In the genomic region with DNA sequence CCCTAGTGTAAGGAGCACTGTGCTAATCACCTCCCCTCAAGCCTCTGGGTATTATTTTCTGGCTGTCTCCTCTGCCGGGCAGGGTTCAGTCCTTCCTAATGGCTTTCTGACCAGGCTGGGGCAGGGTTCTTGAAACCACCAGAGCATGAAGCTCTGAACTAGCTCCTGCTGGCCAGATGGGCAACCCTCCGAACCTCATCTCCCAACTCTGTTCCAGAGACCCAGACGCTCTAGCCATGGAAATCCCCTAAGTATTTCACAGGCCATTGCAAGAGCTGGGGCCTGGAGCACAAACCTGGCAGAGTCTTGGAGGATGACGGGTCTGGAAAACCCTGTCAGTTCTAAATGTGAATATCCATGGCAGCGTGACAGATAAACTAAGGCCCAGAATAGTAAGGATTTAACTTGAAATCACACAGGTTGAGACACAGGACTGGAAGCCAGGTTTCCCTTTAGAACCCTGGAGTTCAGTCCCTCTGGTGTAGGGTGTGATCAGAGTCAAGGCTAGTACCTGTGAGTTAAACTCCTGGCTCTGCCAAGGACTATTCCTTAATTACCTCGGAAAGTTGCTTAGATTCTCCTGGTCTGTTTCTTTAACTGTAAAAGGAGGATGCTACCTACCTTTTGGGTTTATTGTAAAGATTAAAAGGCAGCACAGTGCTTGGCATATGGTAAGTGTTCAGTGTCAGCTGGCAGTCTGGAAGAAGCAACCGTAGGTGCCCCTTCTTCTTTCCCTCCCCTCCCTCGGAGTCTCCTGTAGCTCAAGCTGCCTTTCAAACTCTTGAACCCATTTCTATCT, we compare ENCODE assay signal across 8 mouse cellular contexts. TPM values are rescaled to one million over a fixed set of nuclear protein-coding genes. Genes with fewer than 3 reads are reported as not detected.
DNase-seq lines count a peak whose midpoint lies in the region; ATAC-seq and TF ChIP-seq lines count a peak whose summit lies in the region.

Gene Trp53inp2, plus strand, starts transcription at position 799 of the 799 bp plus-strand sequence.

- H3K27ac ChIP-seq in bone marrow, adult 2 months (ENCODE audit: control insufficient read depth, insufficient read depth, low read depth, low read length, poor library complexity) = peak within 1 kb of the TSS; percentile 99
- peak within 1 kb of the TSS; percentile 99 for H3K27ac ChIP-seq in intestine, postnatal 0 days (ENCODE audit: low read depth, low read length)
- H3K27ac ChIP-seq in limb, embryonic 14.5 days (replicated peaks; ENCODE audit: low read depth, low read length) = peak within 1 kb of the TSS; percentile 98
- H3K27ac ChIP-seq in olfactory bulb, adult 2 months (ENCODE audit: insufficient read depth, low read depth, low read length) = peak within 1 kb of the TSS; percentile 99

- H3K36me3 ChIP-seq in intestine, postnatal 0 days (ENCODE audit: control insufficient read depth, insufficient read depth) = 0 out of 2 replicates have a peak, but pooled peaks cover 2% of the 10 kb centered on the region
- H3K36me3 ChIP-seq in limb, embryonic 14.5 days (ENCODE audit: control insufficient read depth, insufficient read depth, low read length) = no peaks in the 10 kb centered on the region

- intact Hi-C loops in gastrocnemius, postnatal 36 days (cut with DNase I) = loop anchor here (2.0 kb wide), 1 partner anchor 22 kb away; no protein-coding TSS in a partner anchor

- H3K4me2 ChIP-seq in intestine, postnatal 0 days (replicated peaks; ENCODE audit: low read depth) = peak within 1 kb of the TSS; percentile 92
- peak within 1 kb of the TSS; percentile 84 for H3K4me2 ChIP-seq in limb, embryonic 14.5 days (replicated peaks; ENCODE audit: low read depth, low read length, severe bottlenecking)

- DNase-seq in frontal cortex, adult 2 months (ENCODE audit: extremely low spot score in 1 of 2, low spot score in 1 of 2) = no peak
- DNase-seq in frontal cortex, postnatal 10 days (ENCODE audit: low spot score in 2 of 2) = no peak
- no peak for DNase-seq in gastrocnemius, postnatal 36 days
- DNase-seq in limb, embryonic 14.5 days (ENCODE audit: low spot score) = no peak
- DNase-seq in c-Kit-positive CD71-positive TER-119-positive erythroid progenitor cells, embryonic 14.5 days (ENCODE audit: low spot score) = no peak

- no peak for TF ChIP-seq POLR2A in bone marrow, adult 2 months (IDR thresholded peaks at IDR 0.05; ENCODE audit: borderline replicate concordance, control insufficient read depth, low read depth, low read length)
- no peak for TF ChIP-seq POLR2A in limb, embryonic 14.5 days (IDR thresholded peaks at IDR 0.05; ENCODE audit: borderline replicate concordance, extremely low read depth, insufficient read depth, insufficient read length)
- no peak for TF ChIP-seq POLR2A in olfactory bulb, adult 2 months (IDR thresholded peaks at IDR 0.05; ENCODE audit: insufficient read depth, low read depth, low read length)

- no peaks in the 10 kb centered on the region for H3K4me1 ChIP-seq in bone marrow, adult 2 months (ENCODE audit: control insufficient read depth, insufficient read depth, low read length)
- peaks cover 13% of the 10 kb centered on the region for H3K4me1 ChIP-seq in intestine, postnatal 0 days (replicated peaks; ENCODE audit: control insufficient read depth, insufficient read depth, low read length)
- H3K4me1 ChIP-seq in limb, embryonic 14.5 days (ENCODE audit: control insufficient read depth, insufficient read depth, low read length) = peaks cover 12% of the 10 kb centered on the region
- H3K4me1 ChIP-seq in olfactory bulb, adult 2 months (ENCODE audit: control insufficient read depth, insufficient read depth, low read length) = peaks cover 7% of the 10 kb centered on the region

- peaks cover 11% of the 10 kb centered on the region; the same call in 1 of the 2 replicates for H3K27me3 ChIP-seq in intestine, postnatal 0 days (replicated peaks; ENCODE audit: control insufficient read depth, insufficient read depth, low read length)
- H3K27me3 ChIP-seq in limb, embryonic 14.5 days (ENCODE audit: control insufficient read depth, insufficient read depth, low read length) = peaks cover 3% of the 10 kb centered on the region; the same call in 1 of the 2 replicates

- H3K9ac ChIP-seq in intestine, postnatal 0 days (ENCODE audit: low read depth, low read length) = peak within 1 kb of the TSS; percentile 85
- H3K9ac ChIP-seq in limb, embryonic 14.5 days (ENCODE audit: low read depth, low read length, severe bottlenecking) = peak within 1 kb of the TSS; percentile 93

- H3K9me3 ChIP-seq in intestine, postnatal 0 days (ENCODE audit: control insufficient read depth) = no peaks in the 10 kb centered on the region
- no peaks in the 10 kb centered on the region for H3K9me3 ChIP-seq in limb, embryonic 14.5 days (ENCODE audit: control insufficient read depth, low read length)

- ATAC-seq in intestine, postnatal 0 days = no peak
- no peak for ATAC-seq in limb, embryonic 14.5 days (ENCODE audit: low FRiP score, low read depth)

- TF ChIP-seq CTCF in bone marrow, adult 2 months (IDR thresholded peaks at IDR 0.05; ENCODE audit: control insufficient read depth, insufficient read depth, low read length) = no peak
- TF ChIP-seq CTCF in intestine, postnatal 0 days (IDR thresholded peaks at IDR 0.05; ENCODE audit: low read depth) = no peak
- TF ChIP-seq CTCF in olfactory bulb, adult 2 months (IDR thresholded peaks at IDR 0.05; ENCODE audit: insufficient read depth, low read depth, low read length) = no peak

- 66% methylated on average over 8 of the region's 8 CpGs for WGBS in bone marrow, adult 2 months
- WGBS in intestine, postnatal 0 days = 56% methylated on average over 8 of the region's 8 CpGs
- WGBS in limb, embryonic 14.5 days = 40% methylated on average over 8 of the region's 8 CpGs
- WGBS in olfactory bulb, adult 2 months = 57% methylated on average over 8 of the region's 8 CpGs

- peak within 1 kb of the TSS; percentile 79 for H3K4me3 ChIP-seq in bone marrow, adult 2 months (replicated peaks; ENCODE audit: control insufficient read depth, low read depth, low read length)
- H3K4me3 ChIP-seq in intestine, postnatal 0 days (ENCODE audit: low read depth, low read length) = peak within 1 kb of the TSS; percentile 80
- H3K4me3 ChIP-seq in limb, embryonic 14.5 days (replicated peaks; ENCODE audit: low read length) = peak within 1 kb of the TSS; percentile 96
- peak within 1 kb of the TSS; percentile 80 for H3K4me3 ChIP-seq in olfactory bulb, adult 2 months (ENCODE audit: insufficient read depth, low read depth, low read length)

RNA-seq across cellular contexts. Expression of gene Trp53inp2, which starts in this region (rescaled TPM):
- 138 and 165 TPM in 2 replicates for polyA plus RNA-seq in frontal cortex, adult 2 months (2012; rRNA removed)
- 15.1 and 17.4 TPM in 2 replicates for polyA plus RNA-seq in bone marrow, adult 2 months (2011; ENCODE audit: insufficient read depth, insufficient read length, low replicate concordance, missing spikeins)
- 100 to 1,000 TPM; 355 to 400 TPM for total RNA-seq in gastrocnemius, postnatal 36 days (2021)
- 32.9 and 33.7 TPM in 2 replicates for polyA plus RNA-seq in intestine, postnatal 0 days (2015; fragmentation: Nextera tagmentation; extraction: Ambion mirVana)
- 26.8 and 35.7 TPM in 2 replicates for polyA plus RNA-seq in limb, embryonic 14.5 days (2012; rRNA removed)
- 15.5 and 17.6 TPM in 2 replicates for polyA plus RNA-seq in limb, embryonic 14.5 days (2014; fragmentation: Nextera tagmentation; extraction: Ambion mirVana)
- polyA plus RNA-seq in olfactory bulb, adult 2 months (2012; ENCODE audit: insufficient read depth, insufficient read length, low replicate concordance, missing spikeins) = 154 TPM in 1 of 2 replicates, not detected in the other
